Mouse (Mus musculus) midbrain, embryonic 14.5 days (tissue): ENCODE measurements at regions not wholly inside any gene's neighbourhood (a gene's known extent, or its start where the extent isn't known, plus 50 kb on each side); places are given as distances from the start of the nearest gene placed in this dataset.

Source experiments
- ATAC-seq: fragments of 200-750 bp; cut with Nextera tagmentation; 2 replicates; pipeline ENCODE4 v1.8.0; 2017; ENCODE audit warnings: moderate number of reproducible peaks, moderate library complexity; ENCODE audit not compliant: low FRiP score, low TSS enrichment
- DNase-seq: peaks from one replicate; pipeline ENCODE4 v3.0.0-alpha.2; 2015
- H3K27ac ChIP-seq: fragments of 300-500 bp; sonication (generic); replicated peaks from 2 replicates; pipeline ENCODE4 v1.5.1; 2014; ENCODE audit warnings: mild to moderate bottlenecking, low read depth, low read length, moderate library complexity
- H3K27me3 ChIP-seq: fragments of 300-500 bp; sonication (generic); 2 replicates; pipeline ENCODE4 v1.6.1; 2014; ENCODE audit warnings: low read length, control low read depth, mixed read lengths; ENCODE audit not compliant: control insufficient read depth, insufficient read depth
- H3K36me3 ChIP-seq: fragments of 300-500 bp; sonication (generic); 2 replicates; pipeline ENCODE4 v1.6.1; 2014; ENCODE audit warnings: low read length, control low read depth; ENCODE audit not compliant: control insufficient read depth, insufficient read depth
- H3K4me1 ChIP-seq: fragments of 300-500 bp; sonication (generic); 2 replicates; pipeline ENCODE4 v1.6.1; 2014; ENCODE audit warnings: mild to moderate bottlenecking, antibody characterized with exemption, low read length, control low read depth; ENCODE audit not compliant: control insufficient read depth, insufficient read depth
- H3K4me2 ChIP-seq: fragments of 300-500 bp; sonication (generic); 2 replicates; pipeline ENCODE4 v1.6.1; 2014; ENCODE audit warnings: mild to moderate bottlenecking, low read length, moderate library complexity
- H3K4me3 ChIP-seq: fragments of 300-500 bp; sonication (generic); replicated peaks from 2 replicates; pipeline ENCODE4 v1.5.1; 2014; ENCODE audit warnings: low read depth, low read length
- H3K9ac ChIP-seq: fragments of 300-500 bp; sonication (generic); replicated peaks from 2 replicates; pipeline ENCODE4 v1.6.1; 2014; ENCODE audit warnings: mild to moderate bottlenecking, low read length, moderate library complexity
- H3K9me3 ChIP-seq: fragments of 300-500 bp; sonication (generic); 2 replicates; pipeline ENCODE4 v1.6.1; 2016; ENCODE audit warnings: low read length, control low read depth, mixed read lengths; ENCODE audit not compliant: control insufficient read depth
- WGBS: fragments of 180-500 bp; shearing (Covaris S2); extraction: QIAGEN DNeasy Blood & Tissue Kit; methylation state at CpG from one replicate; pipeline ENCODE4 v1.1.7; 2014; 5-methylcytosine and 5-hydroxymethylcytosine counted together

DNA sequence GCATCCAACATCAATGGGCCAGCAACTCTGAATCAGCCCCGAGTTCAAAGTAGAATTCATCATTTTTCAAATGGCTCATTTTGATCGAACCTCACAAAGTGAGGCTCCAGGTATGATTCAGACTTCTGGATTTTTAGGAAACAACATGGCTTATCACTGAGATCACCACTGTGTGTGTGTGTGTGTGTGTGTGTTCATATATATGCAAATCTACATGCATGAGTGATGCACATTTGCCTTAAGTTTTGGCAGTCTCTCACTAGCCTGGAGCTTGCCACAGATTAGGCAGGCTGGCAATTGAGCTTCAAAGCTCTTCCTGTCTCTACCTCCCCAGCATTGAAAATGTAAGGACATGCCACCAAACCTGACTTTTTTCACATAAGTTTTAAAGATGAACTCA, 195.1 kb upstream of the Mindy3 start:
- no peak overlapping the region for H3K27ac ChIP-seq
- no peaks in the 10 kb centered on the region for H3K4me1 ChIP-seq
- no peaks in the 10 kb centered on the region for H3K36me3 ChIP-seq
- no peak overlapping the region for H3K9ac ChIP-seq
- H3K4me3 ChIP-seq = no peak overlapping the region
- no peaks in the 10 kb centered on the region for H3K9me3 ChIP-seq
- ATAC-seq (no peak), DNase-seq (no peak)
- no peaks in the 10 kb centered on the region for H3K27me3 ChIP-seq
- H3K4me2 ChIP-seq = no peak overlapping the region
- 89% methylated on average over 2 of the region's 2 CpGs for WGBS

DNA sequence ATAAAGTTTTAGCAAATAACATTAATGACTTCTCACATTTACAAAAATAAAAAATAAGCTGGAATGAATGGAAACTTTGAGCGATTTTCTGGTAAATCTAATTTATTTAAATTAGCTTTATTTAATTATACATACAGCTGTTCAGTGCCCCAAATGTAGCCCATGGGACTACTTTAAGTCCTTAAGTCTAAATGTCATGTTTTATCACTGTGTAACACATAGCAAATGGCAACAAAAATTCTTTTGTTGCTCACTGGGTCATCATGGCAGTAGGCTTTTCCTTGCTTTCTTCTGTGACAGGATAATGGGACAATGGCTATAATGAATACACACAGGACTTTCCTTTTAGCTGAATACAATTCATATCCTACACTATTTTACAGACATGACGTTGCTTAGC, 194.6 kb upstream of the Mindy3 start:
- no peak for DNase-seq
- H3K4me3 ChIP-seq = no peak overlapping the region
- H3K36me3 ChIP-seq = no peaks in the 10 kb centered on the region
- H3K9ac ChIP-seq = no peak overlapping the region
- H3K27ac ChIP-seq = no peak overlapping the region
- H3K27me3 ChIP-seq = no peaks in the 10 kb centered on the region
- no peaks in the 10 kb centered on the region for H3K9me3 ChIP-seq
- WGBS = 48% methylated on average over 2 of the region's 2 CpGs
- ATAC-seq = no peak
- no peak overlapping the region for H3K4me2 ChIP-seq
- H3K4me1 ChIP-seq = no peaks in the 10 kb centered on the region

DNA sequence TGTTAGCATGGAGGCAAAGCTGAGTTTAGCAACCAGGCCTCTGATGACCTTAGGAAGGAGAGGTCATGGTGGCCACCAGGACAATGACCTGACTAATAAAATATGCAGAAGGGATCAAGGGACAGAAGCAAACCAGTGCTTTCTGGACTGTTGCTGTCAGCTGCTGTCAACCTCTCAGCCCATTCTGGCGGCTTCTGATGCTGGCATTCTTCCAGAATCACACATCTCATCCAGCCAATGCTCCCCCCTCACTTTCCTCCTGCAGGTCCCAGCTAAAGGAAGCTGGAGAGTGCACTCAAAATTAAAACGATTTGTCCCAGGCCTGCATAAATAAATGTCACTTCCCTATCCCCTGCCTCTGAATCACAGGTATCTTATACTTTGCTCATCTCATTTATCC, 163.3 kb upstream of the Mindy3 start:
- WGBS = 32% methylated on average over 2 of the region's 2 CpGs
- H3K4me3 ChIP-seq = no peak overlapping the region
- no peaks in the 10 kb centered on the region for H3K9me3 ChIP-seq
- no peaks in the 10 kb centered on the region for H3K27me3 ChIP-seq
- no peak overlapping the region for H3K4me2 ChIP-seq
- H3K27ac ChIP-seq = no peak overlapping the region
- DNase-seq (peak; percentile 24), ATAC-seq (peak; percentile 27; the same call in 1 of the 2 replicates)
- H3K9ac ChIP-seq = no peak overlapping the region
- no peaks in the 10 kb centered on the region for H3K36me3 ChIP-seq
- H3K4me1 ChIP-seq = peaks cover 3% of the 10 kb centered on the region; the same call in 1 of the 2 replicates

DNA sequence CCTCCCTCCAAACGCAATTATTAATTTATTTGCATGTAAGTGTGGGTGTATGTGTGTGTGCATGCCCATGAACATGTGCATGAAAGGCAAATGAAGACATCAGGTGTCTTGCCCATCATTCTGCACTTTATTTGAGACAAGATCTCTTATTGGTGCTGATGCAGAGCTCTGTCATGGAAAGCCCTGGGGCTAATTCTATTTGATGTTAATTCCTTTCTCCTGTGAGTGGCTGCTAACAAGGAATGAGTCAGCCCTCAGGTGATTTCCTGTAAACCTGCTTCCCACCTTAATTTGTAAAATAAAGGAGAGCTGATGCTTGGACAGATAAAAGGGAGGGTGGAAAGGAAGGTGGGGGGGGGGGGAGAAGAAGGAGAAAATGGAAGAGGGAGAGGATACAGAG, 138.5 kb upstream of the Mindy3 start:
- H3K4me1 ChIP-seq = no peaks in the 10 kb centered on the region
- H3K27ac ChIP-seq = no peak overlapping the region
- 0 out of 2 replicates have a peak, but pooled peaks have one; percentile 13 for ATAC-seq
- DNase-seq = peak; percentile 24
- no peaks in the 10 kb centered on the region for H3K27me3 ChIP-seq
- H3K4me2 ChIP-seq = no peak overlapping the region
- H3K9me3 ChIP-seq = no peaks in the 10 kb centered on the region
- no peak overlapping the region for H3K4me3 ChIP-seq
- no peak overlapping the region for H3K9ac ChIP-seq
- no peaks in the 10 kb centered on the region for H3K36me3 ChIP-seq
- WGBS = 69% methylated on average over 1 of the region's 1 CpGs

DNA sequence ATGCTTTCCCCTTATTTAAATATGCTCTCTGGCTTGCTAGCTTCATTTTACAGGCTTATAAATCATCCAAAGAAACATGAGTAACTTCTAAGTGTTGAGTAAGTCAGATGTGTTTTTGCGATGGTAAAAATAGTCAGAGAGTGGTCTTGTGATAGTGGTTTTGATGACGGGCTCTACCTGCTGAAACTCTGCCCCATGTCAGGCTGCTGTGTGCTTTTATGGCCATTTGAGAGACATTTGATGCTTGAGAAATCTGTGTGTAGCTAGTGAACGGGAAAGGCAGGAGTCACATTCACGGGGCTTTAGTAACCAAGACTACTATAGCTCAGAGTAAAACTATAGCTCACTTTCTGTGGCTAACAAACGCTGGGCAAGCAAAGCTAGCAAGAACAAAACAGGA, 103.1 kb upstream of the Mindy3 start:
- no peak for ATAC-seq
- H3K9me3 ChIP-seq = no peaks in the 10 kb centered on the region
- H3K4me2 ChIP-seq = no peak overlapping the region
- WGBS = 81% methylated on average over 5 of the region's 5 CpGs
- H3K4me1 ChIP-seq = no peaks in the 10 kb centered on the region
- H3K27ac ChIP-seq = no peak overlapping the region
- no peak overlapping the region for H3K9ac ChIP-seq
- H3K4me3 ChIP-seq = no peak overlapping the region
- no peaks in the 10 kb centered on the region for H3K36me3 ChIP-seq
- no peak for DNase-seq
- no peaks in the 10 kb centered on the region for H3K27me3 ChIP-seq

DNA sequence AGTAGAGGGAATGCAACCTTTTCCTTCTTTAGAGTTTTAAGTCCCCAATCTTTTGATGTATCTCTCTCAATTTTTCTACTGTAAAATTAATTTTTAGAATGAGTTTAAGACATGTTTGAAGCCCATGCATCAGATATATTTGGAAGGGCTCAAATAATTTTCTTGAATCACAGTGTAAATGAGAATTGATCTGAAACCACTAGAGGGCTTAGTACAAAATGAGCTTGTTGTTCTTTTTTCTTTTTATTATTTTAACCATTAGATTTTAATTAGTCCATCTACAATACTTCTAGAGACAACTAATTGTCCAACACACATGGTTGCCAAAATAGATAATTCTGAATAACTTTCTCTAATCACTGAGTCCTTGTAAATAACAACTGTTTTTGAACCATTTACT, 102.5 kb upstream of the Mindy3 start:
- DNase-seq = no peak
- no peaks in the 10 kb centered on the region for H3K4me1 ChIP-seq
- no peaks in the 10 kb centered on the region for H3K27me3 ChIP-seq
- ATAC-seq = no peak
- no peaks in the 10 kb centered on the region for H3K36me3 ChIP-seq
- no peak overlapping the region for H3K9ac ChIP-seq
- H3K4me3 ChIP-seq = no peak overlapping the region
- no peaks in the 10 kb centered on the region for H3K9me3 ChIP-seq
- no peak overlapping the region for H3K27ac ChIP-seq
- no peak overlapping the region for H3K4me2 ChIP-seq

DNA sequence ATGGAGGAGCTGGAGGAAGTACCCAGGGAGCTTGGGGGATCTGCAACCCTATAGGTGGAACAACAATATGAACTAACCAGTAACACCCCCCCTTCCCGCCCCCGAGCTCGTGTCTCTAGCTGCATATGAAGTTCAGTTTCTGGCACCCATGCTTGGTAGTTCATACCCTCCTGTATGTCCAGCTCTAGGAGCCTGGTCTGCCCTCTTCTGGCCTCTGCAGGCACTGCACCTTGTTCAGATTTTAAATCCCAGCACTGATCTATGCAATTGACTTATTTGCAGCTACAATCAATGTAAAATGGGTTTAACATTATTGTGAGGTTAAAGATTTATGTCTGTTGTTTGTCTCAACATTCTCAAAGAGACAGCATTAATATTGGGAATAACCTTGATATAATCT, 73.1 kb upstream of the Mindy3 start:
- no peak overlapping the region for H3K27ac ChIP-seq
- H3K4me2 ChIP-seq = no peak overlapping the region
- DNase-seq = no peak
- no peak overlapping the region for H3K4me3 ChIP-seq
- no peaks in the 10 kb centered on the region for H3K36me3 ChIP-seq
- H3K9me3 ChIP-seq = no peaks in the 10 kb centered on the region
- H3K4me1 ChIP-seq = no peaks in the 10 kb centered on the region
- no peak for ATAC-seq
- WGBS = 82% methylated on average over 3 of the region's 3 CpGs
- no peak overlapping the region for H3K9ac ChIP-seq
- H3K27me3 ChIP-seq = no peaks in the 10 kb centered on the region

DNA sequence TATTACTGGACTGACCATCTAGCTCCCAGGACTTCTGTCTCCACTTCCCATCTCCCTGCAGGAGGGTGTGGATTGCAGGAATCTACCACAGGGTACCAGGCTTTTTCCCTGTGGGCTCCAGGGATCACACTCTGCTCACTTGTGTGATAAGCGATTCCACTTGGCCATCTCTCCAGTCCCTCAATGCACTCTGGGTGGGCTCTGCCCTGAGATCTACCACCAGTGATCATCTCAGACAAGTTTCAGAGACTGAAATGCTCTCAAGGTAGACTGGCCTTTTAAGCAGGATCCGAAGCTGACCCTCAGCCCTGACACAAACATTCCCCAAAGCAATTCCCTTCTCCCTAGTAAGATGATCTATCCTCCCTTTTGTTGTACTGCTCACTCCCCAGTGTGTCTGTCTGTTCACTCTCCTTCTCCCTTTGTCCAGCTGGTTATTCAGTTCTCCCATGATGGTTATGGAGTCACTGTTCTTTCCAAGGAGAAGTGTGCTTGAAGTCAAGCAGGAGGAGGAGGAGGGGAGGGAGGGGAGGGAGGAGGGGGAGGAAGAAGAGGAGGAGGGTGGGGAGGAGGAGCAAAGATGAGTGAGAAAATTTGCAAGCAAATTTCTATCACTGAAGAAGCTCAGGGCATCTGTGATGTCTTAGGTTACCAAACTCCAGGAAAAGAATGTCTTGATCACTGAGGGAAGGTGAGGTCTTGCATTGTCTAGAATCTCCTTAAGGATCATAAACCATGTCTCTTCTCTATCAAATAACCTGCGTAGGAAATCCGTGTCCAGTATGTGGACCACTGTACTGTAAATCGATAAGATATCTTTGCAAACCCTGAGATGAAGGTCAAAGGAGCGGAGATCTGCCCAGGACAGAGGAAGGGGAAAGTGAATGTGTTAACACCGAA, 50.4 kb upstream of the Mindy3 start:
- 89% methylated on average over 7 of the region's 7 CpGs for whole genome bisulfite sequencing
- H3K9ac ChIP-seq = no peak overlapping the region
- no peak overlapping the region for H3K4me3 ChIP-seq
- no peak overlapping the region for H3K27ac ChIP-seq
- no peaks in the 10 kb centered on the region for H3K36me3 ChIP-seq
- H3K4me2 ChIP-seq = no peak overlapping the region
- no peaks in the 10 kb centered on the region for H3K9me3 ChIP-seq
- ATAC-seq (no peak), DNase-seq (no peak)
- no peaks in the 10 kb centered on the region for H3K4me1 ChIP-seq
- no peaks in the 10 kb centered on the region for H3K27me3 ChIP-seq
